Mouse (Mus musculus): ENCODE results near the gene Hs3st6.
"Not testable (repeated sequence)": the region's sequence is repeated elsewhere in the genome, so short reads cannot be mapped to it uniquely, and the experiment has no call there.

Gene Hs3st6

DNA sequence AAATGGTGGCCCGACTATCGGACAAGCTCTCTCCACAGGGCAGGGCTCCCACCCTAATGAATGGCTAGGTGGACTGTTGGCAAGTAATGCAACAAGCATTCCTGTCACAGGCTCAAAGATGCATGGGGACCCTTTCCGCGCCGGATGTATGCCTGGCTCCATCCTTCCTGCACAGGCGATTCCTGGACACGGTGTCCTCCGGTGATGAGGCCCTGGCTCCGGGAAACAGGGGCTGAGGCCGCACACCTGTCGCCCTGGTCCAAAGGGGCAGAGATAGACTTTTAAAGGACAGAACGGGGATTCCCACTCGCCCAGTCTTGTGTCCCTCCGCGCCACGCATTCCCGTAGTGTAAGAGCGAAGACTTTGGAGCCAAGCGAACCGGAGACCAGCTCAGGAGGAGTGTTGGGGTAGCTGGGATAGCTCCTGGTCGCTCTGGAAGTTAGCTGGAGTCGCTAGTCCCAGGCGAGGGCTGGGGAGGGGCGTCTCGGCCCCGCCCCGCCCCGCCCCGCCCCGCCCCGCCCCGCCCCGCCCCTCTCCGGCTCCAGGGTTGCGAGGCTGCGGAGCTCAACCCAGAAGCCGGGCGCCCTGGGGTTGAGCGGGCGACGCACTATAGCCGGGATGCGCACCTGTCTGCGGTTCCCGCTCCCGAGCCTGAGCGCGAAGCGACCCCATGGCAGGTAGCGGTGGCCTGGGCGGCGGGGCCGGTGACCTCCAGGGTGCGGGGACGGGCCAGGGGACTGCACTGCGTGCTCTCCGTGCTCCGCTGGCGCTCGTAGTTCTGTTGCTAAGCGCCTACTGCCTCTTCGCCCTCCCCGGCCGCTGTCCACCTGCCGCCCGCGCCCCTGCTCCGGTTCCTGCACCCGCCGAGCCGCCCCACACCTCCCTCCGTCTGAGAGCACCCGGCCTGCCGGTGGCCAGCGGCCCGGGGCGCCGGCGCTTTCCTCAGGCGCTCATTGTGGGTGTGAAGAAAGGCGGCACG lies at the start of gene Hs3st6:
Gene Hs3st6 (plus strand): TSS at position 574 of the 980 bp plus-strand sequence.
- in situ Hi-C loops (cut with MboI; ENCODE audit: low pct_unique_long_range_greater_than_20kb in 1 of 2, low sequenced_read_pairs in 2 of 2, unreplicated experiment in 1 of 2), result no loop called here

DNA sequence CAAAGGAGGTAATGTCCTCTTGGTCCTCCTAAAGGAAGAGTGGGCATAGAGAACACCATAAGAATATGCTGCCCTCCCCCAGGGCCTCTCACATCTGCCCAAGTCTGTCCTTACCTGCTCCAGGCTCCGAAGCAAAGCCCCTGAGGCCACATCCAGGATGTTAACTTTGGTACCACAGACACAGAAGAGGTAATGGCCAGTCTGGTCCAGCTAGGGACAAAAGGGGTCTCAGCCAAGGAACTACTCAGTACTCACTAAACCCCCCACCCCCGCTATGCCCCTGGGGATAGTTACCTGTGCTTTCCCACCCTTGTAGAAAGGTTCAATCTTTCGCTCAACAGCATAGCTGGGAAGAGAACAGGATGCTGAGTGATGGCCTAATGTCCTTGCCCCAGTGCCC lies 47.0 kb upstream of the Hs3st6 start:
- in situ Hi-C loops (cut with MboI; ENCODE audit: low pct_unique_long_range_greater_than_20kb in 1 of 2, low sequenced_read_pairs in 2 of 2, unreplicated experiment in 1 of 2), result no loop called here

DNA sequence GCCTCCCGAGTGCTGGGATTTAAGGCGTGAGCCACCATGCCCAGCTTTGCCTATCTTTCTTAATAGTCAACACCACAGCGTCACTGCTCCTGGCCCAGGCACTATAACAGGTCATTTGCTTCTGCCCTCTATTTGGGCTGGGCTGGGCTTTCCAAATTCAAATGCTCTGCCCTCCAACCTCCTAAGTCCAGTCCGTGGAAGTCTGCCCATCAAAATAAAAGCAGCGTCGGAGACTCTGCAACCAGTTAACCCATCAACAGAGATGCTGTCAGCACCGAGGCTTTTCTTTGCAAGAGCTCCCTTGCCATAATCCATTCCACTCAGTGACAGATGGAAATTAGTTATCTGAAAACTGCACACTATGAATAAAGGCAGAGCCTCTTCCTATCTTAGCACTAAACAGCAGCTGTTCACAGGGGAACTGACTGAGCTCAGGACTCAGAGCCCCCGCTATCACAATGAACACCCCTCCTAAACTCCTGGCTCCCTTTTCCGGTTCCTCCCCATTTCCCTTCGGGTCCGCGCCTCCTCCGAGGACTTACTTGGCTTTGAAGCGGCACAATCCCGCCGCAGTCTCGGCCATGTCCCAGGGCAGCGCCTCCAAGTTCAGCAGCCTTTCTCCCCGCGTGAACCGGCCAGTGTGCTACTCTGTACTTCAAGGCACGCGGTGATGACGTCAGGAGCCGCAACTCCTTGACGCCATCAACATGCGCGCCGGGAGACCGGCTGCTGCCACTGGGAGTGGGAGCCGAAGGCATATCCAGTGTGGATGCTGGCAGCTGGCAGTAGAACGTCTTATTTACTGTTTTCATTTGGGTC lies 45.6 kb upstream of the Hs3st6 start, which contains the start of gene Tbl3:
Gene Tbl3 (minus strand): TSS at position 679 of the 819 bp plus-strand sequence.
- in situ Hi-C loops (cut with MboI; ENCODE audit: low pct_unique_long_range_greater_than_20kb in 1 of 2, low sequenced_read_pairs in 2 of 2, unreplicated experiment in 1 of 2), result no loop called here

DNA sequence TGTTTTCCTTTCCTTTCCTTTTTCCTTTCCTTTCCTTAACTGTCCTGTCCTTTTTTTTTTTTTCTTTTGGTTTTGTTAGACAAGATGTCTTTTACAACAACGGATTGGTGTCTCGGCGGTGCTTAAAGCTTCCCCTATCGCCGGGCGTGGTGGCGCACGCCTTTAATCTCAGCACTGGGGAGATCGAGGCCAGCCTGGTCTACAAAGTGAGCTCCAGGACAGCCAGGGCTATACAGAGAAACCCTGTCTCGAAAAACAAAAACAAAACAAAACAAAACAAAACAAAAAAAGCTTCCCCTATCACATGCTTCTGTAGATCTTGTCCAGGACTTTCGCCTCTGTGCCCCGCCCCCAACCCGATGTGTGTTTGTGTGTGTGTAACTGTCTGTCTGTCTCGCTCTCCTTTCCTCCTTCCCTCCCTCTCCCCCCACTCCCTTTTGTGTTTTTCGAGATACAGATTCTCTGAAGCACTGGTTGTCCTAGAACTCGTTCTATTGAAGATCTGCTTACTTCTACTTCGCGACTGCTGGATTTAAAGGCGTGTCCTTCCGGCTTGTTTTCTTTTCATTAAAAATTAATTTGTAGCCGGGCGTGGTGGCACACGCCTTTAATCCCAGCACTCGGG lies 44.9 kb upstream of the Hs3st6 start:
- in situ Hi-C loops (cut with MboI; ENCODE audit: low pct_unique_long_range_greater_than_20kb in 1 of 2, low sequenced_read_pairs in 2 of 2, unreplicated experiment in 1 of 2), result no loop called here

DNA sequence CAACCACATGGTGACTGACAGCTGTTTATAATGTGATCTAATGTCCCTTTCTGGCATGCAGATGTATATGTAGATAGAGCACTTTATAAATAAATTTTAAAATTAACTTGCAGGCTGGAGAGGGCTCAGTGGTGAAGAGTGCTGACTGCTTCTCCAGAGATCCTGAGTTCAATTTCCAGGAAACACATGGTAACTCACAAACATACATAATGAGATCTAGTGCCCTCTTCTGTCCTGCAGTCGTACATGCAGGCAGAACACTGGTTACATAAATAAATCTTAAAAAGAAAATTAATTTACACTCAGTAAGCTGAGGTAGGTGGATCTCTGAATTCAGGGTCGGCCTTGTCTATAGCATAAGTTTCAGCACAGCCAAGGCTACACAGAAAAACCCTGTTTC lies 44.1 kb upstream of the Hs3st6 start:
- in situ Hi-C loops (cut with MboI; ENCODE audit: low pct_unique_long_range_greater_than_20kb in 1 of 2, low sequenced_read_pairs in 2 of 2, unreplicated experiment in 1 of 2), result no loop called here

DNA sequence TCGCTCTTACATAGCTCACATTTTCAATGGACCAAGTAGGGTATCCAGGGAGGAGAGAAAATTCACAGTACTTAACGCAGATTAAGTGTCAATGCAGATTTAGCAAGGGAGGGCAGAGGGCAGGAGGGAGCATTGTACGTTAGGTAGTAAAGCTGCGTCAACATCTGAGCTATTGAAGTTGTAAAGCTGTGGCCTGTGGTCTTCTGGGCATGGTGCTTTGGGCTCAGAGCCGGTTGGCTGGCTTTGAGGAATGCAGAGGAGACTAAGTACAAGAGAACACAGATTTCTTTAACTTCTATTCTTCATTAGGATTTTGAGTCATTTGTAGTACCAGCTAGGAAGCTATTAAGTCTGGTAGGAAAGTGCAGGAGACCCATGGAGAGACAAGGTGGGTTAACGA lies 37.2 kb upstream of the Hs3st6 start:
- in situ Hi-C loops (cut with MboI; ENCODE audit: low pct_unique_long_range_greater_than_20kb in 1 of 2, low sequenced_read_pairs in 2 of 2, unreplicated experiment in 1 of 2), result no loop called here

DNA sequence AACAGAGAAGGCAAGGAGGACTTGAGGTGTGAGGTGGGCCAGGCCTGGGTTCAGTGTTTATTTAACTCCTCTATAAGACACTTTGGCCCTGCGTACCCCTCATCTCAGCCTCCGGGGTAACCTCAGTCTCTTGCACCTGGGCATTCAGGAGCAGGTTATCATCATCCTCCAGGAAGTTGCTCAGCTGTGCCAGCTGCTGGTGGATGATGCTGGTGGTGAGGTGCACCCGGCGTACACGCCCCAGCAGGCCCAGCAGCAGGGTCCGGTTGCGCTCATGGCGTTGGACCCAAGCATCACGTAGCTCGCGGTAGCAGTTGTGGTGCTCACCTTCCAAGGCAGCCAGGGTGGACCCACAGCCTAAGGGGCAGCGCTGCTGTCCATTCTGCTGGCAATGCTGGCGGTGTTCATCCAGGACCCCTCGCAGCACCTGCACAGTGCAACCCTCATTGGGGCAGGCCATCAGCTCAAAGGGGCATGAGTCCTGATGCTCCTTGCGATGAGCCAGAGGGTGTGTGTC lies 36.6 kb upstream of the Hs3st6 start:
- in situ Hi-C loops (cut with MboI; ENCODE audit: low pct_unique_long_range_greater_than_20kb in 1 of 2, low sequenced_read_pairs in 2 of 2, unreplicated experiment in 1 of 2), result no loop called here

DNA sequence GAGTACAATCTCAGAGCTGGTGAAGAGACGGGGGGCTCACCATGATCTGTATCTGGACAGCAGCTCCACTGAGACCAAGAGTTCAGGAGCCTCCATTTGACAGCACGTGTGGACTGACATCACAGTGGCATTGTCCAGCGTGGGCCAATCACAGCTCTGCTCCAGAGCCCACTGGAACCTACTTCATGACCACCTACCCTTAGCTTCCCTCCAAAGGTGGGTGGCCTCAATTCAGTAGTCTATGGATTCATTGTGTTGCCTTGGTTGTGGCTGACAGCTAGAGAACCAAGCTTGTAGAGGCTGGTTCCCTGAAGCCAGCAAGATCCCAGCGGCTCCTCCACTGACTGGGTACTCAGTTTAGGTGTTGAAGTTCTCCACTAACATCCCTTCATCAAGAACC lies 34.8 kb upstream of the Hs3st6 start, which contains the start of the genes Rnf151 and Rps2:
Gene Rnf151 (minus strand): TSS at position 121 of the 400 bp plus-strand sequence.
Gene Rps2 (plus strand): TSS at position 174 of the 400 bp plus-strand sequence.
- in situ Hi-C loops (cut with MboI; ENCODE audit: low pct_unique_long_range_greater_than_20kb in 1 of 2, low sequenced_read_pairs in 2 of 2, unreplicated experiment in 1 of 2), result no loop called here

DNA sequence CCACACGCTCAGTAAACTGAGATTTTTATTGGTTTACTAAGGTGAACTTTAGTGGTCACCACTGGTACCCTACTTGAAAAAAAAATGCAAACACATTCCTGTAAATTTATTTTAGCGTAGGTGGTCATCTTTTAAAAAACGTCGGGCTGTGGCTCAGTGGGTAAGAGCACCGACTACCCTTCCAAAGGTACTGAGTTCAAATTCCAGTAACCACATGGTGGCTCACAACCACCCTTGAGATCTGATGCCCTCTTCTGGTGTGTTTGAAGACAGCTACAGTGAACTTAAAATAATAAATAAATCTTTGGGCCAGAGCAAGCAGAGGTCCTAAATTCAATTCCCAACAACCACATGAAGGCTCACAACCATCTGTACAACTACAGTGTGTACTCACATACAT lies 33.9 kb upstream of the Hs3st6 start:
- in situ Hi-C loops (cut with MboI; ENCODE audit: low pct_unique_long_range_greater_than_20kb in 1 of 2, low sequenced_read_pairs in 2 of 2, unreplicated experiment in 1 of 2), result not testable (repeated sequence)

DNA sequence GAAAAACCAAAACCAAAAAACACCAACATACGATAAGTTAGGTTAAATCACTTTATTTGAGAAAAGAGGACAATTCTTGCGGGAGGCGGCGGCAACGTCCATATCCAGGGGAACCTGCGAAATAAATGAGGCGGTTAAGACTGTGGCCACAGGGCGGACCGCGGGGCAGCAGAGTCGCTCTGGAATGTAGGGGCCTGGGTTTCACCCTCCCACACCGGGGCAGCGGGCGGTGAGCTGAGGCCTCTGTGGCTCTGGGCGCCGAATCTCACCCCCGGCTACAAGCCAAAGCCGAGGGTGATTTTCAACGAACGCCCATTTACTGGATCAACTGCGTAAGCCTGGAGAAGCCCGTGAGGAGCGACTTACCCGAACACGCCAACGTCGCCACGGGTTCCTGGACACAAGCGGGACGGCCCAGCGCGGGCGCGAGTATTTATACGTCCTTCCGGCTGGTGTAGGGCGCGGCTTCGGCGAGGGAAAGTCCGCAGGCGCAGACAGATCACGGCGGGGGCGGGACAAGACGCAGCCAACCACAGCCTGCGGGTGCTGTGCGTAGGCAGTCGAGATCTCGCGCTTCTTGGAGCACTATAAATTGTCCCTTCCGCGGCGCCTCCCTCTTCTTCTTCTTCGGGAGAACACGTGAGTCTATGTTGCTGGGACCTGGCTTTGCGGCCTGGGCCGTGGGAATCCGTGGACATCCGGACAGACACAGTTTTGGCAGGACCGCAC lies 33.1 kb upstream of the Hs3st6 start:
- in situ Hi-C loops (cut with MboI; ENCODE audit: low pct_unique_long_range_greater_than_20kb in 1 of 2, low sequenced_read_pairs in 2 of 2, unreplicated experiment in 1 of 2), result no loop called here

DNA sequence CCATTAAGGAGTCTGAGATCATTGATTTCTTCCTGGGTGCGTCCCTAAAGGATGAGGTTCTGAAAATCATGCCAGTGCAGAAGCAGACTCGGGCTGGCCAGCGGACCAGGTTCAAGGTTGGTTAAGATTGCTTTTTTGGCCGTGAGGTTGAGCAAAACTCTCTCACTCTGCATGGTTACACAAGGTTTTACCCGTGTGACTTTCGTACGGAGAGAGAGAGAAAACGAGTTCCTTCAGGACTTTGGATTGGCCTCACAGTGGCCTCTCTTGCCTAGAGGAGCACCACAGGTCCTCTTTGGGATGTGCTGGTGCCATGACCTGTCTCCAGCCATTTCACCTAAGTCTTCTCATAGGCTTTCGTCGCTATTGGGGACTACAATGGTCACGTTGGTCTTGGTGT lies 32.2 kb upstream of the Hs3st6 start:
- in situ Hi-C loops (cut with MboI; ENCODE audit: low pct_unique_long_range_greater_than_20kb in 1 of 2, low sequenced_read_pairs in 2 of 2, unreplicated experiment in 1 of 2), result not testable (repeated sequence)

DNA sequence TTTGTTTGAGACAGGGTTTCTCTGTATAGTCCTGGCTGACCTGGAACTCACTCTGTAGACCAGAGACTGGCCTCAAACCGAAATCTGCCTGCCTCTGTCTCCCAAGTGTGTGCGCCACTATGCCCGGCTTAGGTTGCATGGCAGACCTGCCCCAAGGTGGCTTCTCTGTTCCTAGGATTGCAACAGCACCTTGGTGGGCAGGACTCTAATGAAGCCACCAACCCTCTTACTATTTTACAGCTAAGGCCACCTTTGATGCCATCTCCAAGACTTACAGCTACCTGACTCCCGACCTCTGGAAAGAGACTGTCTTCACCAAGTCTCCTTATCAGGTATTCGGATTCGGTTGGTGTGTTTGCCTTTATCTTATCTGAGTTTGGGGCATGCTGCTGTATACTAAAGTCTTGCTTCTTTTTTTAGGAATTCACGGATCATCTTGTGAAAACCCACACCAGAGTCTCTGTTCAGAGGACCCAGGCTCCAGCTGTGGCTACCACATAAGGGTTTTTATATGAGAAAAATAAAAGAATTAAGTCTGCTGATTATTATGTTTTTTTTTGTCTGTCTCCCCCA lies 31.3 kb upstream of the Hs3st6 start:
- in situ Hi-C loops (cut with MboI; ENCODE audit: low pct_unique_long_range_greater_than_20kb in 1 of 2, low sequenced_read_pairs in 2 of 2, unreplicated experiment in 1 of 2), result not testable (repeated sequence)

DNA sequence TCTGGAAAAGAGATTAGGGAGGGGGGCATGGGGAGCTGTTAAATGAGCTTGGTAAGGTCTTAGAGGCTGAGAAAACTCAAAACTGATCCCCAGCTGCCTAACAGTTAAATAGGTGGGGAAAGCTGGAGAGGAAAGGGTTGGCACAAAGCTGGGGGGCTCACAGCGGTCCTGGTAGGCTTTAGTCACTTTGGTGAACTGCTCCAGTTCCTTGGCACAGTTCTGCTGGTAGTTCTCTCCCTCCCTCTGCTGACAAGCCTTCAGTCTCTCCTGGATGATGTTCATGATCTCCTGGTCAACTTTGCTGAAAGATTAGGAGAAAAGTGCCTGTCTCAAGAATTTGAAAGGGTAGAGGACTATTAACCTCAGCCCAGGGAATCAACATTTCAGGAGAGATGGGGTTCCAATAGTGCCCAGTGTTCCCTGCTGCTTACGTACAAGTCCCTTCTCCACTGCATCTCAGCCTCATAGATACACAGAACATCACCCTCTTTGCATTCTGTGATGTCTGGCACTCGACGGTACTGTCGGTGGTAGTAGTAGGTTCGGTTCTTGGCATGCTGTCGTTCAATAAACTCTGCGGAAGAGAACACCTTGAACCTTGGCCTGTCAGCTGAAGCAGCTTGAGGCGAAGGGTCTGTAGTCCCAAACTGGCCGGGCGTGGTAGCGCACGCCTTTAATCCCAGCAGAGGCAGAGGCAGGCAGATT lies 30.4 kb upstream of the Hs3st6 start:
- in situ Hi-C loops (cut with MboI; ENCODE audit: low pct_unique_long_range_greater_than_20kb in 1 of 2, low sequenced_read_pairs in 2 of 2, unreplicated experiment in 1 of 2), result no loop called here

DNA sequence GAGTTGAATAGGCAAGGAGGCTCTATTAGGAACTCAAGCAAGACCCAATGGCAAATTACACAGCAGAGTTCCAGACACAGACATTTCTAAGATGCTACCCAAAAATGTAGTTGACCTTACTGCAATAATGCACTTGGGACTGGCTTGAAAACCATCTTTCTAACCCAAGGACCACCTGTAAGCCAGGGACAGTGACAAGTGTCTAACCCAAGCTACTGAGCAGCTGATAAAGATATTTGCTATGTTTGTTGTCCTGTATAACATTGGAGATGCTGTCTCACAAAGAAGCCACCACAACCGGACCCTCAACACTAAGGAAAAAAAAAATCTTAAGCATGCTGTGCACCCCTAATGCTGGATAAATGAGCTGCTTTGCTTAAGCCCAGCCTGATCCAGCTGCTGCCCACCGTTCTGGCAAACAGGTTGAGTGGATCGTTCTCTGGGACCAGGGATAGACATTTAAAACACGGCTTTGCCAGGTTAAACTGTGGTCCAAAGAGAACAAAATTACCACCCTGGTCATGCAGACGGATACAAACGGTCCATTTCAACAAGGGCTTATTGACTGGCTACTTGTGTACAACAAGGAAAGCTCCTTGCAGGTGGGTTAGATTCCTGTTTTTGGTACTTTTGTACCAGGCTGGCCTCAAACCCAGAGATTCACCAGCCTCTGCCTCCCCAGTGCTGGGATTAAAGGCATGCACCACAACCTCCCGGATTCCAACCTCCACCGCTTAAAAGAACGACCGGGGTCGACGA lies 29.5 kb upstream of the Hs3st6 start:
- in situ Hi-C loops (cut with MboI; ENCODE audit: low pct_unique_long_range_greater_than_20kb in 1 of 2, low sequenced_read_pairs in 2 of 2, unreplicated experiment in 1 of 2), result no loop called here

DNA sequence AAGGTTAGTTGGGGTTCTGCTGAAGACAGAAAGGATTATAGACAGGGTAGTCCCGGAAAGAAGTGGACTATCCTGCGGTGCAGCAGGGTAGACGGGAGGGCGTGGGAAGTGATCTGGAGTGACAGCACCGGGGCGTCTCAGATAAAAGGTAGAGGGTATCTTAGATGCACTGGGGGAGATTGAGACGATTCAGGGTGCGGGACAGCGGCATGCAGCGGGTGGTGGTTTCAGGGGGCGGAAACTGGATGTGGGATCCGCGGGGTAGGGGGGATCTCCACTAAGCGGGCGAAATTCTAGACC lies 29.0 kb upstream of the Hs3st6 start:
- in situ Hi-C loops (cut with MboI; ENCODE audit: low pct_unique_long_range_greater_than_20kb in 1 of 2, low sequenced_read_pairs in 2 of 2, unreplicated experiment in 1 of 2), result no loop called here

DNA sequence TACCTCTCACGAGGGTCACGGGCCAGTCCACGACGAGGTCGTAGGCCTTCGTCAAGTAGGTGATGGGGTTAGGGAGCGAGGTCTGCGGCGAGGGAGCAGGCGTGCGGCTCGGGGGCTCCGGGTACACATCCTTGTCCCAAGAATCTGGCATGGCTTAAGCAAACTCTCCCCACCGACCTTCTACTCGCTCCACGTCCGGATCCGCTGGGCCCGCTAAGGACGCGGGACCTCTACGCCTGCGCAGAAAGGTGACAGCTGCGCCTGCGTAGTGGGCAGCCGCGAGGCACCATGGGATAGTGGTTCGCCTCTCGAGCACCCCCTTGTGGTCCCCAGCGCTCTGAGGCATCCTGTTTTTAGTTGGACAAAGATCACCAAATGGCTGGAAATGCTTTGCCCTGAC lies 28.6 kb upstream of the Hs3st6 start, which contains the start of gene Ndufb10:
Gene Ndufb10 (minus strand): TSS at position 295 of the 400 bp plus-strand sequence.
- in situ Hi-C loops (cut with MboI; ENCODE audit: low pct_unique_long_range_greater_than_20kb in 1 of 2, low sequenced_read_pairs in 2 of 2, unreplicated experiment in 1 of 2), result no loop called here
